Mouse (Mus musculus): ENCODE measurements around the gene Lcmt1. TPM values are rescaled to one million over a fixed set of nuclear protein-coding genes. Genes with fewer than 3 reads are reported as not detected.

Gene Lcmt1
- polyA plus RNA-seq, 1 experiment from 2014 or later = 89.4 TPM

Other genes starting within 250 kb of the Lcmt1 start
- 59.0 and 63.2 TPM in 2 replicates for gene Tnrc6a, start 245.9 kb upstream of the Lcmt1 start, polyA plus RNA-seq (2015; fragmentation: Nextera tagmentation; extraction: Ambion mirVana)
- 0.18 and 0.70 TPM in 2 replicates for gene Slc5a11, start 155.0 kb upstream of the Lcmt1 start, polyA plus RNA-seq (2015; fragmentation: Nextera tagmentation; extraction: Ambion mirVana)
- gene Arhgap17, start 131 bp downstream of the Lcmt1 start, polyA plus RNA-seq (2015; fragmentation: Nextera tagmentation; extraction: Ambion mirVana) = 13.0 and 13.3 TPM in 2 replicates
- not detected in 2 replicates for gene Aqp8, start 92.5 kb downstream of the Lcmt1 start, polyA plus RNA-seq (2015; fragmentation: Nextera tagmentation; extraction: Ambion mirVana)
- 12.2 and 13.6 TPM in 2 replicates for gene Zkscan2, start 130.7 kb downstream of the Lcmt1 start, polyA plus RNA-seq (2015; fragmentation: Nextera tagmentation; extraction: Ambion mirVana)